Mouse (Mus musculus): Measurements from ENCODE around the gene Lsamp. TPM values are rescaled to one million over a fixed set of nuclear protein-coding genes. Genes with fewer than 3 reads are reported as not detected.
A peak's percentile ranks its signal among the peaks of the same experiment; 100 is the strongest.

The Lsamp gene
- total RNA-seq, 2 experiments from 2014 or later = 5.7 to 7.0 TPM

- DNase-seq = no peak
Measured at GRCm38 (mm10) chr16:42079573-42079972, 2095.4 kb downstream of the Lsamp start.

- DNase-seq = no peak
Measured at GRCm38 (mm10) chr16:42081611-42082010, 2097.4 kb downstream of the Lsamp start.

GRCm38 (mm10) chr16:42097510-42097909 is 2113.3 kb downstream of the Lsamp start:
- no peak for DNase-seq

- no peak for DNase-seq
Measured at GRCm38 (mm10) chr16:42102186-42102585, 2118.0 kb downstream of the Lsamp start.

GRCm38 (mm10) chr16:42102635-42103034 is 2118.5 kb downstream of the Lsamp start:
- DNase-seq = no peak

GRCm38 (mm10) chr16:42112251-42112650 is 2128.1 kb downstream of the Lsamp start:
- no peak for DNase-seq

- no peak for DNase-seq
Measured at GRCm38 (mm10) chr16:42113246-42113645, 2129.1 kb downstream of the Lsamp start.

GRCm38 (mm10) chr16:42121788-42122187 is 2137.6 kb downstream of the Lsamp start:
- no peak for DNase-seq

- DNase-seq = no peak
Measured at GRCm38 (mm10) chr16:42123826-42124225, 2139.7 kb downstream of the Lsamp start.

- DNase-seq = no peak
Measured at GRCm38 (mm10) chr16:42126061-42126460, 2141.9 kb downstream of the Lsamp start.

GRCm38 (mm10) chr16:42147164-42147563 is 2163.0 kb downstream of the Lsamp start:
- DNase-seq = no peak

- no peak for DNase-seq
Measured at GRCm38 (mm10) chr16:42149216-42149942, 2165.2 kb downstream of the Lsamp start.

GRCm38 (mm10) chr16:42152640-42153039 is 2168.5 kb downstream of the Lsamp start:
- no peak for DNase-seq

GRCm38 (mm10) chr16:42157816-42158215 is 2173.7 kb downstream of the Lsamp start:
- no peak for DNase-seq

GRCm38 (mm10) chr16:42164941-42165340 is 2180.8 kb downstream of the Lsamp start:
- DNase-seq = peak; percentile 63 to 72

GRCm38 (mm10) chr16:42168292-42168691 is 2184.1 kb downstream of the Lsamp start:
- no peak for DNase-seq

GRCm38 (mm10) chr16:42169447-42170140 is 2185.4 kb downstream of the Lsamp start:
- DNase-seq = peak; percentile 75 to 79

- peak; percentile 82 to 84 for DNase-seq
Measured at GRCm38 (mm10) chr16:42172476-42172875, 2188.3 kb downstream of the Lsamp start.

- no peak for DNase-seq
Measured at GRCm38 (mm10) chr16:42178866-42179265, 2194.7 kb downstream of the Lsamp start.

- DNase-seq = no peak
Measured at GRCm38 (mm10) chr16:42180025-42180424, 2195.9 kb downstream of the Lsamp start.

- no peak for DNase-seq
Measured at GRCm38 (mm10) chr16:42180473-42180872, 2196.3 kb downstream of the Lsamp start.

- no peak for DNase-seq
Measured at GRCm38 (mm10) chr16:42189431-42190081, 2205.4 kb downstream of the Lsamp start.
